Comparison of ENCODE assay signal across 18 mouse cellular contexts in the genomic region with DNA sequence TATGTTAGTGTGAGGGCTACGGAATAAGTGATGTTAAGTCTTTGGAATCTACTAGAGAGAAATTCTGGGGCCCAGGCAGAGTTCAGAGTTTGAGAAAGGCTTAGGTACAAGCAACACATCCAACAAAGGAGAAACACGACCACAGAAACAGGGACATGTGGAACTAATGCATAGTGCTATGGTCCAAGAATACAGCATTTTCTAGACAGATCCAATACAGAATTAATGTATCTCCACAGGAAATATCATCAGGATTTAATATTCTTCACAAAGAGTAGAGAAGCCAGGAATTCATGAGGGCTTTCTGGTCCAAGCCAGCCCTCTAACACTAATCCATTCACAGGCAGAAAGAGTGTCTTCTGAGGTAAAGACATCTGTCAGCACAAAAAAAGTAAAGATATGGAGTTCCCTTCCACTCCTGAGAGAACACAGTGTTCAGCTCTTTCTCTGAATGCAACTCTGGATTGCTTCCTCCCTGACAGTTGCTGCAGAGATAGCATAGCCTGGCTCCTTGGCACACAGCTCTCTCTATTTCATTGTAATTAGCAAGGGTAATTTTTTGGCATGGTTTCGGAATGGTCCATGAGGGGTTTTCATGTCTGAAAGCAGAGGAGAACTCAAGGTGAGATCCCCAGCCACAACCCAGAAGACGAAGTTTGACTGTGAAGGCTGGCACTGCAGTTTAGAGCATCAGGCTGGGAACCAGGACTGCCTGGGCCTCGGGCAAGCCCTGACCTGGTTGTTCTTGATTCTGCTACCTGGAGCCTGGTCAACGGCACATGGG.
A peak's percentile ranks its signal among the peaks of the same experiment; 100 is the strongest.
DNase-seq lines count a peak whose midpoint lies in the region; ATAC-seq lines count a peak whose summit lies in the region.
"Had no signal": no experiment of that assay in that cellular context is flagged by ENCODE, and none has a peak within 500 bp of the region (broad histone marks: within the 10 kb centered on the region; RNA-seq: fewer than 3 reads in every experiment).

No protein-coding gene starts in this region.

- no peaks in the 10 kb centered on the region for H3K36me3 ChIP-seq in hindbrain, embryonic 10.5 days
- no peaks in the 10 kb centered on the region for H3K36me3 ChIP-seq in hindbrain, embryonic 11.5 days (ENCODE audit: control insufficient read depth, insufficient read depth, low read length)
- H3K36me3 ChIP-seq in midbrain, embryonic 10.5 days = no peaks in the 10 kb centered on the region
- no peaks in the 10 kb centered on the region for H3K36me3 ChIP-seq in midbrain, embryonic 14.5 days (ENCODE audit: control insufficient read depth, insufficient read depth, low read length)
- no peaks in the 10 kb centered on the region for H3K36me3 ChIP-seq in embryonic facial prominence, embryonic 15.5 days
- H3K36me3 ChIP-seq: liver, embryonic 15.5 days; stomach, embryonic 15.5 days had no signal

- ATAC-seq in hindbrain, embryonic 11.5 days (ENCODE audit: low FRiP score) = no peak
- no peak for ATAC-seq in midbrain, embryonic 14.5 days (ENCODE audit: low FRiP score, low TSS enrichment)
- peak; percentile 51; the same call in 1 of the 2 replicates for ATAC-seq in embryonic facial prominence, embryonic 15.5 days (ENCODE audit: insufficient number of reproducible peaks, low FRiP score, low TSS enrichment, low read depth)
- ATAC-seq: activated CD4-positive, CD25-positive, alpha-beta regulatory T cell, adult 4 months; intestine, embryonic 16.5 days; Patski had no signal

- no peak for DNase-seq in hindbrain, embryonic 10.5 days (ENCODE audit: low spot score)
- DNase-seq in hindbrain, embryonic 11.5 days (ENCODE audit: low spot score) = no peak
- no peak for DNase-seq in midbrain, embryonic 10.5 days (ENCODE audit: low spot score)
- DNase-seq in midbrain, embryonic 14.5 days = no peak
- no peak for DNase-seq in lung, postnatal 36 days
- DNase-seq: adrenal gland, postnatal 14 days; cerebellum, adult 8-10 months; gastrocnemius, postnatal 14 days; heart, postnatal 14 days; left cerebral cortex, postnatal 4 days; thymus, postnatal 14 days had no signal

- no peaks in the 10 kb centered on the region for H3K9me3 ChIP-seq in hindbrain, embryonic 10.5 days
- H3K9me3 ChIP-seq in hindbrain, embryonic 11.5 days (ENCODE audit: control insufficient read depth, low read length) = no peaks in the 10 kb centered on the region
- H3K9me3 ChIP-seq in midbrain, embryonic 10.5 days (replicated peaks) = no peaks in the 10 kb centered on the region
- H3K9me3 ChIP-seq in midbrain, embryonic 14.5 days (ENCODE audit: control insufficient read depth, low read length) = no peaks in the 10 kb centered on the region
- no peaks in the 10 kb centered on the region for H3K9me3 ChIP-seq in embryonic facial prominence, embryonic 15.5 days (replicated peaks)
- H3K9me3 ChIP-seq: liver, embryonic 15.5 days; stomach, embryonic 15.5 days had no signal

- H3K27ac ChIP-seq in hindbrain, embryonic 10.5 days = 0 out of 2 replicates have a peak overlapping the region, but pooled peaks have one; percentile 3
- H3K27ac ChIP-seq in hindbrain, embryonic 11.5 days (ENCODE audit: low read depth, low read length) = no peak overlapping the region
- peak overlapping the region; percentile 23; the same call in 1 of the 2 replicates for H3K27ac ChIP-seq in midbrain, embryonic 10.5 days (replicated peaks)
- H3K27ac ChIP-seq in midbrain, embryonic 14.5 days (replicated peaks; ENCODE audit: low read depth, low read length) = no peak overlapping the region
- peak overlapping the region; percentile 56 for H3K27ac ChIP-seq in brown adipose tissue, adult 24 weeks (replicated peaks; ENCODE audit: low read depth, low read length)
- H3K27ac ChIP-seq in embryonic facial prominence, embryonic 15.5 days (replicated peaks) = peak overlapping the region; percentile 40; the same call in 1 of the 2 replicates
- H3K27ac ChIP-seq: liver, embryonic 15.5 days; stomach, embryonic 15.5 days had no signal

- 90% methylated on average over 6 of the region's 6 CpGs for WGBS in hindbrain, embryonic 10.5 days
- 88% methylated on average over 6 of the region's 6 CpGs for WGBS in hindbrain, embryonic 11.5 days
- 86% methylated on average over 6 of the region's 6 CpGs for WGBS in midbrain, embryonic 10.5 days
- WGBS in midbrain, embryonic 14.5 days = 75% methylated on average over 6 of the region's 6 CpGs
- WGBS in embryonic facial prominence, embryonic 15.5 days = 59% methylated on average over 6 of the region's 6 CpGs

- no peak overlapping the region for H3K9ac ChIP-seq in hindbrain, embryonic 11.5 days (ENCODE audit: low read depth, low read length)
- H3K9ac ChIP-seq in midbrain, embryonic 14.5 days (replicated peaks; ENCODE audit: low read length) = no peak overlapping the region
- H3K9ac ChIP-seq in embryonic facial prominence, embryonic 15.5 days = no peak overlapping the region
- H3K9ac ChIP-seq: liver, embryonic 15.5 days; stomach, embryonic 15.5 days had no signal

- H3K4me2 ChIP-seq in hindbrain, embryonic 11.5 days (replicated peaks; ENCODE audit: low read depth, low read length) = no peak overlapping the region
- no peak overlapping the region for H3K4me2 ChIP-seq in midbrain, embryonic 14.5 days (ENCODE audit: low read length)
- H3K4me2 ChIP-seq in embryonic facial prominence, embryonic 15.5 days (replicated peaks) = no peak overlapping the region
- H3K4me2 ChIP-seq: liver, embryonic 15.5 days; stomach, embryonic 15.5 days had no signal

- H3K4me1 ChIP-seq in hindbrain, embryonic 10.5 days (replicated peaks) = peaks cover 9% of the 10 kb centered on the region; the same call in 1 of the 2 replicates
- no peaks in the 10 kb centered on the region for H3K4me1 ChIP-seq in hindbrain, embryonic 11.5 days (replicated peaks; ENCODE audit: control insufficient read depth, insufficient read depth, low read length)
- no peaks in the 10 kb centered on the region for H3K4me1 ChIP-seq in midbrain, embryonic 10.5 days
- H3K4me1 ChIP-seq in midbrain, embryonic 14.5 days (ENCODE audit: control insufficient read depth, insufficient read depth, low read length) = no peaks in the 10 kb centered on the region
- peaks cover 5% of the 10 kb centered on the region; the same call in 1 of the 2 replicates for H3K4me1 ChIP-seq in brown adipose tissue, adult 24 weeks (ENCODE audit: control insufficient read depth, insufficient read depth, insufficient read length, low read length)
- H3K4me1 ChIP-seq in embryonic facial prominence, embryonic 15.5 days = 0 out of 2 replicates have a peak, but pooled peaks cover 11% of the 10 kb centered on the region
- H3K4me1 ChIP-seq: liver, embryonic 15.5 days; stomach, embryonic 15.5 days had no signal

- H3K27me3 ChIP-seq in hindbrain, embryonic 10.5 days (ENCODE audit: insufficient read depth, poor library complexity, severe bottlenecking) = no peaks in the 10 kb centered on the region
- H3K27me3 ChIP-seq in hindbrain, embryonic 11.5 days (ENCODE audit: control insufficient read depth, insufficient read depth, low read length) = no peaks in the 10 kb centered on the region
- H3K27me3 ChIP-seq in midbrain, embryonic 10.5 days (ENCODE audit: low read depth, poor library complexity, severe bottlenecking) = no peaks in the 10 kb centered on the region
- no peaks in the 10 kb centered on the region for H3K27me3 ChIP-seq in midbrain, embryonic 14.5 days (ENCODE audit: control insufficient read depth, insufficient read depth, low read length)
- H3K27me3 ChIP-seq in embryonic facial prominence, embryonic 15.5 days = no peaks in the 10 kb centered on the region
- H3K27me3 ChIP-seq: liver, embryonic 15.5 days; Patski; stomach, embryonic 15.5 days had no signal

- H3K4me3 ChIP-seq in hindbrain, embryonic 10.5 days = no peak overlapping the region
- no peak overlapping the region for H3K4me3 ChIP-seq in hindbrain, embryonic 11.5 days (ENCODE audit: low read depth, low read length)
- H3K4me3 ChIP-seq in midbrain, embryonic 10.5 days = no peak overlapping the region
- H3K4me3 ChIP-seq in midbrain, embryonic 14.5 days (replicated peaks; ENCODE audit: low read depth, low read length) = no peak overlapping the region
- H3K4me3 ChIP-seq in brown adipose tissue, adult 24 weeks (ENCODE audit: insufficient read depth, low read depth, low read length) = no peak overlapping the region
- H3K4me3 ChIP-seq in embryonic facial prominence, embryonic 15.5 days (replicated peaks) = no peak overlapping the region
- H3K4me3 ChIP-seq: liver, embryonic 15.5 days; stomach, embryonic 15.5 days had no signal

Comparison
In these comparisons a context has a peak if more than half of its experiments do, and no peak if none do; other contexts are left out.
1. H3K27ac ChIP-seq: peak in hindbrain, embryonic 10.5 days (single experiment), midbrain, embryonic 10.5 days (single experiment), brown adipose tissue, adult 24 weeks (single experiment) and embryonic facial prominence, embryonic 15.5 days (single experiment); none in hindbrain, embryonic 11.5 days (single experiment) and midbrain, embryonic 14.5 days (single experiment).